Mouse (Mus musculus): ENCODE measurements around the gene 4930572O03Rik. TPM values are rescaled to one million over a fixed set of nuclear protein-coding genes. Genes with fewer than 3 reads are reported as not detected.
"Not testable (repeated sequence)": the region's sequence is repeated elsewhere in the genome, so short reads cannot be mapped to it uniquely, and the experiment has no call there.

4930572O03Rik gene
- polyA plus RNA-seq, 1 experiment from 2014 or later = not detected

DNA sequence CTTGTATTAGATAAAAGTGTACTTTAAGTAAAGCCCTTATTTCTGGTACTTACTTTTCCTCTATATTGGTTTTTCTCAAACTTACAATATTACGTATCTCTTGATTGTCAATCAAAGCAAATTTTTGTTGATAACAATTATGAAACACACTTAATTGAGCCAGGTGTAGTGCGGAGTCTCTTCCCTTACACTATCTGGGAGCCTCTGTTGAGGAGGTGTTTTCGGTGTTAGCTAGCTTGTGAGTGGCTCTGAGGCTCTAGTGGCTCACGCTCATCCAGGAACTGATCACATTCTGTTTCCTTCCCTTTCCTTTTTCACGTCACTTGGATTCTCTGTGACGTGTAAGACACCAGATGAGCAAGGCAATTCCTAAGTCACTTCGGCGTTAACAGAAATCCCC is 53.3 kb downstream of the 4930572O03Rik start:
- H3K4me1 ChIP-seq; H3K9me3 ChIP-seq; H3K4me2 ChIP-seq; H3K27me3 ChIP-seq (replicated peaks); H3K9ac ChIP-seq; ATAC-seq (ENCODE audit: insufficient read depth, low FRiP score, low read depth); H3K36me3 ChIP-seq; H3K27ac ChIP-seq; H3K4me3 ChIP-seq (replicated peaks): not testable (repeated sequence)
- 72% methylated on average over 8 of the region's 8 CpGs for WGBS

GRCm38 (mm10) chr5:15603008-15603407 is 53.9 kb downstream of the 4930572O03Rik start:
- WGBS = 55% methylated on average over 2 of the region's 2 CpGs
- not testable (repeated sequence) for H3K27ac ChIP-seq; H3K4me3 ChIP-seq (replicated peaks); H3K9ac ChIP-seq; H3K4me1 ChIP-seq; H3K4me2 ChIP-seq; ATAC-seq (ENCODE audit: insufficient read depth, low FRiP score, low read depth); H3K9me3 ChIP-seq; H3K27me3 ChIP-seq (replicated peaks); H3K36me3 ChIP-seq

- not testable (repeated sequence) for H3K27ac ChIP-seq; H3K27me3 ChIP-seq (replicated peaks); H3K9me3 ChIP-seq; H3K36me3 ChIP-seq; H3K4me1 ChIP-seq; H3K9ac ChIP-seq; H3K4me3 ChIP-seq (replicated peaks); H3K4me2 ChIP-seq
- ATAC-seq (ENCODE audit: insufficient read depth, low FRiP score, low read depth) = 0 out of 2 replicates have a peak, but pooled peaks have one; percentile 53
- 54% methylated on average over 3 of the region's 3 CpGs for WGBS
Observed at GRCm38 (mm10) chr5:15602424-15602947, 54.4 kb downstream of the 4930572O03Rik start.

Other genes with a start within 250 kb of the 4930572O03Rik start
- gene Gm21149, start 180.5 kb downstream of the 4930572O03Rik start, polyA plus RNA-seq (2015; fragmentation: Nextera tagmentation; extraction: Ambion mirVana) = not detected in 2 replicates
- not detected in 2 replicates for gene Gm21190, start 127.8 kb downstream of the 4930572O03Rik start, polyA plus RNA-seq (2015; fragmentation: Nextera tagmentation; extraction: Ambion mirVana)
- gene Gm21083, start 79.7 kb downstream of the 4930572O03Rik start, polyA plus RNA-seq (2015; fragmentation: Nextera tagmentation; extraction: Ambion mirVana) = not detected in 2 replicates
- gene Speer4d, start 38.0 kb downstream of the 4930572O03Rik start, polyA plus RNA-seq (2015; fragmentation: Nextera tagmentation; extraction: Ambion mirVana) = not detected in 2 replicates
- not detected in 2 replicates for gene Speer4c, start 57.2 kb upstream of the 4930572O03Rik start, polyA plus RNA-seq (2015; fragmentation: Nextera tagmentation; extraction: Ambion mirVana)

Measured in stomach, embryonic 15.5 days (tissue).